Mouse (Mus musculus) left cerebral cortex, adult 9 months (tissue): ENCODE data around the gene Phc1.
"Not testable (repeated sequence)": the region's sequence is repeated elsewhere in the genome, so short reads cannot be mapped to it uniquely, and the experiment has no call there.

ENCODE experiments used
- DNase-seq, 2 experiments: peaks; one replicate each; pipeline ENCODE4 v3.0.0; 2022; ENCODE audit warnings: low spot score in 2 of 2

Gene Phc1

GRCm38 (mm10) chr6:122340349-122341000, at the start of gene Phc1:
Gene Phc1, minus strand, starts transcription at chr6:122340561.
- DNase-seq: no peak

- DNase-seq: not testable (repeated sequence)
Measured at GRCm38 (mm10) chr6:122389986-122390385, 49.6 kb upstream of the Phc1 start.

- DNase-seq: not testable (repeated sequence)
Measured at GRCm38 (mm10) chr6:122387177-122388028, 47.0 kb upstream of the Phc1 start.

- DNase-seq: no peak
Measured at GRCm38 (mm10) chr6:122385724-122386123, 45.4 kb upstream of the Phc1 start.

GRCm38 (mm10) chr6:122384886-122385285, 44.5 kb upstream of the Phc1 start:
- no peak for DNase-seq

- DNase-seq: no peak
Measured at GRCm38 (mm10) chr6:122383211-122383610, 42.9 kb upstream of the Phc1 start.

GRCm38 (mm10) chr6:122382046-122382445, 41.7 kb upstream of the Phc1 start:
- no peak for DNase-seq

- no peak for DNase-seq
Measured at GRCm38 (mm10) chr6:122368245-122368644, 27.9 kb upstream of the Phc1 start.

GRCm38 (mm10) chr6:122366976-122367375, 26.6 kb upstream of the Phc1 start:
- DNase-seq: no peak

- DNase-seq: no peak
Measured at GRCm38 (mm10) chr6:122366287-122366686, 25.9 kb upstream of the Phc1 start.

- DNase-seq: no peak
Measured at GRCm38 (mm10) chr6:122365706-122366105, 25.3 kb upstream of the Phc1 start.

- no peak for DNase-seq
Measured at GRCm38 (mm10) chr6:122357089-122357488, 16.7 kb upstream of the Phc1 start.

- DNase-seq: no peak
Measured at GRCm38 (mm10) chr6:122355909-122356308, 15.5 kb upstream of the Phc1 start.

- DNase-seq: not testable (repeated sequence)
Measured at GRCm38 (mm10) chr6:122347326-122347725, 7.0 kb upstream of the Phc1 start.

GRCm38 (mm10) chr6:122346399-122346798, 6.0 kb upstream of the Phc1 start:
- DNase-seq: no peak

- no peak for DNase-seq
Measured at GRCm38 (mm10) chr6:122345731-122346130, 5.4 kb upstream of the Phc1 start.

GRCm38 (mm10) chr6:122344386-122345116, 4.2 kb upstream of the Phc1 start:
- DNase-seq: no peak

- no peak for DNase-seq
Measured at GRCm38 (mm10) chr6:122343719-122344118, 3.4 kb upstream of the Phc1 start.

- no peak for DNase-seq
Measured at GRCm38 (mm10) chr6:122342125-122342524, 1.8 kb upstream of the Phc1 start.

- DNase-seq: no peak
Measured at GRCm38 (mm10) chr6:122341038-122341810, 863 bp upstream of the Phc1 start.

- DNase-seq: peak in 1 of 2 experiments; percentile 70
Measured at GRCm38 (mm10) chr6:122339648-122340341, 566 bp downstream of the Phc1 start.
